Mouse (Mus musculus): ENCODE data around the gene Tomm40l.

Tomm40l gene

DNA sequence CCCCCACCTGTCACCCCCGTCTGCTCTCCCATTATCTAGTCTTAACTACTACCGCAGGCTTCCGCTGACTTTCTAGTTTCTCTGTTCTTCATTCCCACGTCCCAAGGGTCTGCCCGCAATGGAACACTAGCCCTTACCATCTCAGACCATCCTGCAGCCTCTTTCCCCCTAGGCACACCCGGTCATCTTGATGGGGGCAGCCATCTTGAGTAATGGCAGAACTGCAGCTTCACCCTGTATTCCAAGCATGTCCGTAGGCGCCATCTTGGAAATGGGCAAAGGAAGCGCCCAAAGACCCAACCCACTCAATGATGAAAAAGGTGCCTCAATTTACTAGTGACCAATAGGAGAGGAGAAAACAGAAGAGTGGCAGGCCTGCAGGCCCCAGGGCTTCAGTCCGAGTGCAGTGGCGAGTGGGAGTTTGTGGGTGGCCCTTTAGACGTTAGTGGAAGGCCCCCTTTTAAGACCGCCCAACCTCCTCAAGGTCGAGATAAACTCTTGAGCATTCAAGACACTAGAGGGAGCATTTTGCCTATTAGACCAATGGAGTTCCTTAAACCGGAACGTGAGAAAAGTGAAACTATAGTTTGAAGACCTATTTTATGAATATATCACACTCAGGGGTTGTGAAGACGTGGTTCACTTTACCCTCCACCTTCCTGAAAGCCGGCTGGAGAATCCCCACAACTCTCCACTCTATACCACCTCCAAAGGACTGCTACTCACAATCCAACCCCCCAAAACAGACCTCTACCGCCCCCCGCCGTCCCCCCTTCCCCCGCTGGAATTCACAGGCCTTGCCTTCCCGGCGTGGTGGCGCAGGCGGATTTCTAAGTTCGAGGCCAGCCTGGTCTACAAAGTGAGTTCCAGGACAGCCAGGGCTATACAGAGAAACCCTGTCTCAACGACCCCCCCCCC, at the start of gene Tomm40l:
Tomm40l (minus strand) TSS at position 277 of the 918 bp plus-strand sequence.
- peak; percentile 88 for DNase-seq

- no peak for DNase-seq
Observed at GRCm38 (mm10) chr1:171272086-171272485, 49.8 kb upstream of the Tomm40l start.

- no peak for DNase-seq
Observed at GRCm38 (mm10) chr1:171271622-171272021, 49.3 kb upstream of the Tomm40l start.

DNA sequence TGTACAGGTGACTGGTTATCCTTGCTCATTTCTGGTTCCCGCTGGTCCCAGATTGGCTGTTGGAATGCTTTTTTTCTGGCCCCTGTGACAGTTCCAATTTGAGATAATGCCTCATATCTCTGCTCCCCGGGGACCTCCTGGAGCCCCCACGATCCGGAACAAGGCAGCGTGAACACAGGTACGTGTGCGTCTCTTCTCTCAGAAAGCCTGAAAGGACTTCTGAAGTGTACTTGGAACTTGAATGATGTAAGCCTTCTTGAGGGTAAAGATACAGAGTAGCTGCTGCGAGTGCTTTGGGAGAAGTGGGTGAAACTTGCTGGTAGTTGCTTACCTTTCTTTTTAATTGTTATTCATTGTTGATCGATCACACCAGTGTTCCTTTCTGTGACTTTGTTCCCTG, 48.9 kb upstream of the Tomm40l start:
- no peak for DNase-seq

DNA sequence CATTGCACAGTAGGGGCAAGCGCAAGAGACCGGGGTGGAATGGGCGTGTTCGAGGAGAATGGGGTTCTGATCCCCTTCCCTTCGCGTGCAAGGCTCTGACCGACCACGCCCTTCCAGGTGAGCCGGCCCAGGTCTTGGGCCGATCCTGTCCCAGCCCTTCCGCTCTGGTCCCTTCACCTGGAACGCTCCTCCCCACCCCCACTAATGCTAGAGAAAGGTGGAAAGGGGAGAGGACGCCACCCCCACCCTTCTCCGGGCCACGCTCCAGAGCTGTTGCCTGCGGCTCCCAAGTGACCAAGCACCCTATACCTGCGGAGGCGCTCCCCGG, 48.2 kb upstream of the Tomm40l start:
- DNase-seq, result no peak

- peak; percentile 99 for DNase-seq
Observed at GRCm38 (mm10) chr1:171269848-171270572, 47.7 kb upstream of the Tomm40l start, which contains the start of gene B4galt3. TSS of gene B4galt3 (plus strand) at chr1:171270328.

- DNase-seq, result no peak
Observed at GRCm38 (mm10) chr1:171268341-171268740, 46.0 kb upstream of the Tomm40l start.

GRCm38 (mm10) chr1:171265971-171266744, 43.8 kb upstream of the Tomm40l start:
- DNase-seq, result no peak

GRCm38 (mm10) chr1:171263666-171264461, 41.5 kb upstream of the Tomm40l start:
- no peak for DNase-seq

DNA sequence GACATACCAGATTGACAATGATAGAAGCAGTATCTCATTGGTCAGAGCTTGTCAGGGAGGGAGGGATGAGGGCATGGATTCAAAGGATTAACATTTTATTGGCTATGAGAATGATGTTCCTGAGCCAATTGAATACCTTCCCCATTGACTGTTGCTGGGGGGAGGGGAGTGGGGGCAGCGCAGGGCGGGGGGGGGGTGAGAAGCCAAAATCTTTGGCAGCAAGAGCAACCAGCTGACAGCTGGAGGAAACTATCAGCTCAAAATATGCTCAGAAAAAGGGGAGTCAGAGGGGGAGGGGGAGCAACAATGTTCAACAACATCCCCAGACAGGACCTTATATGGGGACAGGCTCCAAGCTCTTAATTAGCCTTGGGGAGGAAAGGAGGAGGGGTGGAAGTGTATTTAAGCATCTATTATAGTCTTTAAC, 40.9 kb upstream of the Tomm40l start:
- no peak for DNase-seq

GRCm38 (mm10) chr1:171262594-171263130, 40.3 kb upstream of the Tomm40l start:
- no peak for DNase-seq

DNA sequence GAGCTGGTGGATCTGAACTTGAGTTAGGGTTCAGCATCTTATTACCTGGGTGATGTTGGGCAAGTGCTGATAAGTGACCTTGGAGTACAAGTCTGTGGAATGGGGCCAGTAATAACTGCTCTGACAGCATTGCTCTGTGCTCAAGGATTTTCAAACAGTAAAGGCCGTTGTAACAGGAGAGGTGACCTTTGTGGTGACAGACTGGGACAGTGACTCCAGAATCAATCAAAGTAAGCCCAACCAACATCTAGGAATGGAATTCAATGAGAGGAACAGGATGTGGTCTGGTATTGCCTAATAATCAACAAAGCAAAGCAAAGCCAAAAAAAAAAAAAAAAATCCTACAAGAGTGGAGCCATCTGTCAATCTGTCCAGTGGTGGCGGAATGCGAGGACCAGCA, 38.0 kb upstream of the Tomm40l start:
- DNase-seq, result no peak

DNA sequence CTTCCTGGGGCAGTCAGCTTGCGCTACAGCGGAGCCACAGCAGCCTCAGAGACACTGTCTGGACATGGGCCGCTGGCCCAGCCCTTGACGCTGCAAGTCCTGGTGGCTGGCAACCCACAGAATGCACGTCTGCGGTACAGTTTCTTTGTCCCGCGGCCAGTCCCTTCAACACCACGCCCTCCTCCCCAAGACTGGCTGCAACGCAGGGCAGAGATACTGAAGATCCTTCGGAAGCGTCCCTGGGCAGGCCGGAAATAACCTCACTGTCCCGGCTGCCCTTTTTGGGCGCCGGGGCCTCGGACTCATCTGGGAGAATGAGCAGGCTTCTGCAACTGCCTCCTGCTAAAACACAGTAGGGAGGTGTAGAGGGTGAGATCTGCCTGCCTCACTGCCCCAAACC, 36.6 kb upstream of the Tomm40l start:
- DNase-seq, result no peak

GRCm38 (mm10) chr1:171257781-171258180, 35.5 kb upstream of the Tomm40l start:
- no peak for DNase-seq

- peak; percentile 67 for DNase-seq
Observed at GRCm38 (mm10) chr1:171256937-171257548, 34.7 kb upstream of the Tomm40l start.

DNA sequence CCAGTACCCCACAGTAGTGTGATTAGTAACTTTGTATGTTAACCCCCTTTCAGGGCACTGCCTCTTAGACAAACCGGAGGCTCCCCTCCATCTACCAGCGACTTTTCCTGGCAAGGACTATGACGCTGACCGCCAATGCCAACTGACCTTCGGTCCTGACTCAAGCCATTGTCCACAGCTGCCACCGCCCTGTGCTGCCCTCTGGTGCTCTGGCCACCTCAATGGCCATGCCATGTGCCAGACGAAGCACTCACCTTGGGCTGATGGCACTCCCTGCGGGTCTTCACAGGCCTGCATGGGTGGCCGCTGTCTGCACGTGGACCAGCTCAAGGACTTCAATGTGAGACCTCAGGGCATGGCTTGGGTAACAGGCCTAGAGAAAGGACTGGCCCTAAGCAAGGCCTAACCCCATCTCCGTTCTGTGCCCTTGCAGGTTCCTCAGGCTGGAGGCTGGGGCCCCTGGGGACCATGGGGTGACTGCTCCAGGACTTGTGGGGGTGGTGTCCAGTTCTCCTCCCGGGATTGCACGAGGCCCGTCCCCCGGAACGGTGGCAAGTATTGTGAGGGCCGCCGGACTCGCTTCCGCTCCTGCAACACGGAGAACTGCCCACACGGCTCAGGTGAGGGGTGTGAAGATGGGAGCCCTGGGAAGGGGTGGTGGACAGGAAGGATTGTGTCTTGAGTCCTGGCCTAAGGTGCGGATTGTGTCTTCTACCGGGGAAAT, 33.9 kb upstream of the Tomm40l start:
- no peak for DNase-seq

DNA sequence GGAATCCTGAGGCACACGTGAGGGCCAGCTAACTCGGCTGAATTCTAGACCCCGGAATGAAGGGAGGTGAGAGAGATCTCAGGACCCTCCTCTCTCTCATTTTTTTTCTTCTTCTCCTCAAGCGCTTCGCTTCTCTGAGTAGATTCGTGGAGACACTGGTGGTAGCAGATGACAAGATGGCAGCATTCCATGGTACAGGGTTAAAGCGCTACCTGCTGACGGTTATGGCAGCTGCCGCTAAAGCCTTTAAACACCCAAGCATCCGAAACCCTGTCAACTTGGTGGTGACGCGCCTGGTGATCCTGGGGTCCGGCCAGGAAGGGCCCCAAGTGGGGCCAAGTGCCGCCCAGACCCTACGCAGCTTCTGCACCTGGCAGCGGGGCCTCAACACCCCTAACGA, 30.1 kb upstream of the Tomm40l start:
- DNase-seq, result no peak

DNA sequence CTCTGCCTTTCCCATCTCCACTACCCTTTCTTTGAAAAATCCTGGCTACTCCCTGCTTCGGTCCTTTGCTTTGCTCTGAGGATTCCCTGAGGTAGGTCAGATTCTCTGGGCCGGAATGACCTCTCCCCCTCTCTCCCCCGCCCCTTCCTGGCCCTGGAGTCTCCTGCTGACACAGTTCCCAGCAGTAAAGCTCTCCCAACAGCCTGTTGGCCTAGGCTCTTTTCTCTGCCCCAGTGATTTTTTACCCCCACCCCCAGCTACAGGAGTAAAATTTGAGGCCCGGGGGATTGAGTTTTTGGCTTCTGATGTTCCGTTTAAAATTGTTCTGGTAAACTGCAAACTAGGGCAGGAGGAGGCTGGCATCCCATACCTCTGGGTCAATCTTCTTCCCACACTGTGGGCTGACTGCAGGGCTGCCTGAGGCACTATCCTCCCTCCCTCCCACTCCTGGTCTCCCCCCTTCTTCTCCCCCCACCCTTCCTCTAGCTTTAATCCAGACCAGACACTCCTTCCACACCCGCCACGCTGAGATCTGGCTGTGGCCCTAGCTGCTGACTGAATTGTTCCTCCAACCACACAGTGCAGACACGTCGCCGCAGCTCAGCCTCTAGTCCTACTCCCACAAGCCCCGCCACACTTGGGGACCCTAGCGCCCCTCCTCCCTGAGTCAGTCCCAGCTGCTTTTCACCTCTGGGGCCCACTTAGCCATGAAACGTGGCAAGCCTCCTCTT, 29.4 kb upstream of the Tomm40l start:
- no peak for DNase-seq

- DNase-seq, result no peak
Observed at GRCm38 (mm10) chr1:171250680-171251593, 28.6 kb upstream of the Tomm40l start, which contains the start of gene Ndufs2. TSS of gene Ndufs2 (minus strand) at chr1:171251388.

All from thymus, postnatal 14 days (tissue).